Mouse (Mus musculus) lung, postnatal 0 days (tissue): Measurements from ENCODE around the gene Acox1.

Source experiments
- CTCF ChIP-seq: IDR thresholded peaks from 2 replicates; pipeline ENCODE4 v1.5.1; 2016; ENCODE audit warnings: antibody characterized with exemption, mild to moderate bottlenecking
- EP300 ChIP-seq: IDR thresholded peaks from 2 replicates; pipeline ENCODE4 v1.6.1; 2016; ENCODE audit warnings: antibody characterized with exemption, mild to moderate bottlenecking, control low read depth

DNA sequence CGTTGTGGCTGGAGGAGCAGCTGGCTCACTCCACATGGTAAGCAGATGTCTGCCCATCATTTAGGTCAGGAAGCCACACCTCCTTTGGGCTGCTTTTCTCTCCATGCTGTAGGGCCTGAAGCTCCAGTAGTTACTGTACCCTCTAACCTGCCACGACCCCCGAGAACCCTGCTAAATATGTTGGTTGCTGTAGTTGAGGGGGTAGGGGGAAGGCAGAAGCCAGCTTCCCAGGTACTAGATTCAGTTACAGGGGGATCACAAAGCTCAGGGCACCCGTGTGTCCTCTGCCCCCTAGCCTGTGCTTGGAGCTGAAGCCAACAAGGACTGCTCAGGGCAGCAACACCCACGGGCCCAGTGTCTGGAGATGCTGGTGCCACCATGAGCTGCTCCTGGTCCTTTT is 65.3 kb downstream of the Acox1 start:
- TF ChIP-seq CTCF (no peak), EP300 (no peak)
